Mouse (Mus musculus) CD4-positive naive resting alpha-beta T cell, adult 57 days (primary cell): ENCODE results near the gene Tex22. TPM values are rescaled to one million over a fixed set of nuclear protein-coding genes. Genes with fewer than 3 reads are reported as not detected.

Experiments
- total RNA-seq: library from RNA; stranded (reverse); gene quantifications from one replicate; pipeline ENCODE4 v1.2.4, GENCODE M21; 2023

Tex22 gene
- 2.0 TPM for total RNA-seq

DNA sequence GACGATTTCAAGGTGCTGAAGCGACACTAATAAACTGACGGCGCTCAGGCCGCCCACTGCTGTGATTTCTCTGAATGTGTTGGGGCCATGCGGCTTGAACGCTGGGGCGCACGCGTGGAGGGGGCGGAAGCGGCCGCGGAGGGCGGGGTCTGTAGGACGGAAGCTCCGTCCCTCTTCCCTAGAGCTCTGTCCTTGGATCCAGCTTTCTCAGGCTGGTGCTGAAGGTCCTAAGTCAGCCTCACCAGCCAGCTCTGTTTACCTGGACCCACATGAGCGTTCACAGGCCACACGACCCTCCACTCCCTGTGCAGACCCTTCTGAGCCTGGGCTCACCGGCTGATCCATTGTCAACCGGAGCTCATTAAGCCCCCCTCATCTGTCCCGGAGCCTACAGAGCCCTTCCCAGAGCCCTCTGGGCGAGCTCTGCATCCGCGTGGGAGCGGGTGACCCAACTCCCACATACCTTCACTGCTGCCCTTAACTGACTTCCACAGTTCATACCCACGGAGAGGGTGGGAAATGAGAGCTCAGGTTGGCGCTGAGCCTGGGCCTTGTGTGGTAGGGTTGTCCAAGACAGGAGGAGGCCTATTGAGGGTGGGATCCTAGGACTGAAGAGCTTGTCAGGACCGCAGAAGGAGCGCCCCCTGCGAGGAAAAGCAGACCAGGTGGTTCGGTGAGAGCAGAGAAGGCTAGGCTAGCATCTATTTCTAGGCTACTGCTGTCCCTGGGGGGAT, at the start of gene Tex22:
Tex22 (plus strand) TSS at position 174 of the 734 bp plus-strand sequence.

DNA sequence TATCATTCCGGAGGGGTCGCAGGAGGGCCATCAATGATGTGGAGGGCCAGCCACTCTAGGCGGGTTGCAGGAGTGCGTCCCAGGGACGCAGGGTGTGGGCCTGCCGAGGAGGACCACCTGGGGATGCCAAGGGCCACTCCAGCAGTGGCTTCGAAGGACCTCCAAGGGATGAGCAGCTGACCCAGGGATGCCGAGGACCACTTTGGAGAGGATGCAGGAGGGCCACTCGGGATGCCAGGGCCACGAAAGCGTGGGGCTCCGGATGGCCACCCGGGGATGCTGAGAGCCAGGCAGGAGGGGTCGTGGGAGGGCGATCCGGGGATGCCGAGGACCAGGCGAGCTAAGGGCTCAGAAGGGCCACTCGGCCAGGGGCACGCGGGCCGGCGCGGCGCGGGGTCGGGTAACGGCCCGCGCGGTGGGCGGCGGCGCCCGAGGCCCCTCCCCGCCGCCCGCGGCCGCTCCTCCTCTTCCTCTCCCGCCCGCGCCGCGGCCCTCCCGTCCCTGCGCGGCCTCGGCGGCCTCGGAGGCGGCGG, 23.5 kb downstream of the Tex22 start, which contains the start of gene Mta1:
Mta1 (plus strand) TSS at position 530 of the 533 bp plus-strand sequence.

Other genes starting within 250 kb of the Tex22 start
- 36.2 TPM for gene Cdca4, start 245.1 kb upstream of the Tex22 start, total RNA-seq
- 397 TPM for gene Gpr132, start 206.3 kb upstream of the Tex22 start, total RNA-seq
- gene Jag2, start 144.7 kb upstream of the Tex22 start, total RNA-seq = 5.4 TPM
- 30.9 TPM for gene Nudt14, start 132.4 kb upstream of the Tex22 start, total RNA-seq
- gene Btbd6, start 98.0 kb upstream of the Tex22 start, total RNA-seq = 39.7 TPM
- gene Brf1, start 73.8 kb upstream of the Tex22 start, total RNA-seq = 222 TPM
- gene Pacs2, start 60.0 kb upstream of the Tex22 start, total RNA-seq = 77.9 TPM
- gene Mta1, start 23.8 kb downstream of the Tex22 start, total RNA-seq = 93.8 TPM
- gene Crip2, start 65.7 kb downstream of the Tex22 start, total RNA-seq = 17.6 TPM
- gene Crip1, start 71.8 kb downstream of the Tex22 start, total RNA-seq = 1,079 TPM
- 13.3 TPM for gene Tedc1, start 81.9 kb downstream of the Tex22 start, total RNA-seq
- gene Tmem121, start 111.4 kb downstream of the Tex22 start, total RNA-seq = not detected